Mouse (Mus musculus): ENCODE measurements around the gene Inka1.

Gene Inka1

GRCm38 (mm10) chr9:107957141-107957540 is 28.5 kb downstream of the Inka1 start:
- DNase-seq (ENCODE audit: low read depth, low spot score): no peak

- DNase-seq (ENCODE audit: low read depth, low spot score): no peak
Measured at GRCm38 (mm10) chr9:107955613-107956289, 29.9 kb downstream of the Inka1 start.

GRCm38 (mm10) chr9:107950460-107951355 is 35.0 kb downstream of the Inka1 start:
- DNase-seq (ENCODE audit: low read depth, low spot score): no peak

- no peak for DNase-seq (ENCODE audit: low read depth, low spot score)
Measured at GRCm38 (mm10) chr9:107949922-107950235, 35.8 kb downstream of the Inka1 start, which contains the start of gene Traip. TSS of gene Traip (plus strand) at chr9:107950136.

GRCm38 (mm10) chr9:107949184-107949921 is 36.3 kb downstream of the Inka1 start:
- no peak for DNase-seq (ENCODE audit: low read depth, low spot score)

GRCm38 (mm10) chr9:107947241-107948194 is 38.2 kb downstream of the Inka1 start:
- no peak for DNase-seq (ENCODE audit: low read depth, low spot score)

GRCm38 (mm10) chr9:107936831-107937230 is 48.8 kb downstream of the Inka1 start:
- DNase-seq (ENCODE audit: low read depth, low spot score): no peak

- DNase-seq (ENCODE audit: low read depth, low spot score): no peak
Measured at GRCm38 (mm10) chr9:107936215-107936822, 49.4 kb downstream of the Inka1 start.

- no peak for DNase-seq (ENCODE audit: low read depth, low spot score)
Measured at GRCm38 (mm10) chr9:107935790-107936214, 49.9 kb downstream of the Inka1 start.

- DNase-seq (ENCODE audit: low read depth, low spot score): no peak
Measured at GRCm38 (mm10) chr9:107935374-107935773, 50.3 kb downstream of the Inka1 start, which contains the start of gene Camkv. TSS of gene Camkv (plus strand) at chr9:107935674.

All from WW6 (cell line).